Mouse (Mus musculus) G1E-ER4 (cell line): ENCODE measurements around the gene 4930505A04Rik. TPM values are rescaled to one million over a fixed set of nuclear protein-coding genes. Genes with fewer than 3 reads are reported as not detected.

ENCODE experiments used
- GATA1 ChIP-seq: IDR thresholded peaks from one replicate; pipeline ENCODE4 v1.8.0; 2012; ENCODE audit warnings: low read length, inconsistent platforms
- polyA plus RNA-seq: library from polyadenylated mRNA; stranded (reverse); fragments of >175 nt; gene quantifications from 2 replicates; pipeline ENCODE4 v1.2.3, GENCODE M21; 2012

Gene 4930505A04Rik
- polyA plus RNA-seq, 1 experiment = not detected

- no peak for TF ChIP-seq GATA1
Observed at GRCm38 (mm10) chr11:30404619-30405200, 66.9 kb downstream of the 4930505A04Rik start.

- no peak for TF ChIP-seq GATA1
Observed at GRCm38 (mm10) chr11:30394351-30394750, 77.3 kb downstream of the 4930505A04Rik start.

GRCm38 (mm10) chr11:30383076-30383475 lies 88.6 kb downstream of the 4930505A04Rik start:
- no peak for TF ChIP-seq GATA1

Other genes with a start within 250 kb of the 4930505A04Rik start
- 4.7 and 6.1 TPM in 2 replicates for gene Sptbn1, start 203.7 kb downstream of the 4930505A04Rik start, polyA plus RNA-seq
- gene Acyp2, start 177.8 kb upstream of the 4930505A04Rik start, polyA plus RNA-seq = 0.28 and 1.0 TPM in 2 replicates